Mouse (Mus musculus) liver, adult 2 months (tissue): ENCODE data around the gene Agmo. TPM values are rescaled to one million over a fixed set of nuclear protein-coding genes. Genes with fewer than 3 reads are reported as not detected.

Experiments
- DNase-seq: peaks from one replicate; pipeline ENCODE4 v3.0.0-alpha.2; 2011; ENCODE audit warnings: low read depth, low spot score; ENCODE audit errors: extremely low read depth
- H3K27ac ChIP-seq: fragments of 200-500 bp; replicated peaks from 2 replicates; pipeline ENCODE4 v1.5.1; 2012; ENCODE audit warnings: low read depth, mild to moderate bottlenecking, control low read depth, inconsistent platforms, low read length; ENCODE audit not compliant: insufficient read depth
- H3K27me3 ChIP-seq: fragments of 200-500 bp; 2 replicates; pipeline ENCODE4 v1.6.1; 2012; ENCODE audit warnings: mild to moderate bottlenecking, moderate library complexity, low read length, inconsistent platforms; ENCODE audit not compliant: control insufficient read depth, insufficient read depth
- H3K36me3 ChIP-seq: fragments of 200-500 bp; 2 replicates; pipeline ENCODE4 v1.6.1; 2012; ENCODE audit warnings: low read length, inconsistent platforms; ENCODE audit not compliant: control insufficient read depth, insufficient read depth
- H3K4me1 ChIP-seq: fragments of 200-500 bp; 2 replicates; pipeline ENCODE4 v1.6.1; 2011; ENCODE audit warnings: low read length; ENCODE audit not compliant: control insufficient read depth, insufficient read depth
- H3K4me3 ChIP-seq: fragments of 200-500 bp; 2 replicates; pipeline ENCODE4 v1.5.1; 2011; ENCODE audit warnings: low read depth, mild to moderate bottlenecking, control low read depth, low read length, moderate library complexity; ENCODE audit not compliant: insufficient read depth
- H3K79me2 ChIP-seq: fragments of 200-500 bp; 2 replicates; pipeline ENCODE4 v1.6.1; 2012; ENCODE audit warnings: inconsistent platforms, mild to moderate bottlenecking, low read length, moderate library complexity; ENCODE audit not compliant: control insufficient read depth, insufficient read depth
- H3K9ac ChIP-seq: fragments of 200-500 bp; 2 replicates; pipeline ENCODE4 v1.6.1; 2012; ENCODE audit warnings: low read depth, mild to moderate bottlenecking, control low read depth, inconsistent platforms, low read length
- CTCF ChIP-seq: fragments of 200-500 bp; IDR thresholded peaks from 2 replicates; pipeline ENCODE4 v1.5.1; 2011; ENCODE audit warnings: low read depth, low read length, control low read depth
- POLR2A ChIP-seq: fragments of 200-500 bp; IDR thresholded peaks from 2 replicates; pipeline ENCODE4 v1.6.1; 2011; ENCODE audit warnings: low read length, control low read depth; ENCODE audit not compliant: insufficient read depth; ENCODE audit errors: extremely low read depth
- WGBS: fragments of 180-500 bp; shearing (Covaris S2); methylation state at CpG from one replicate; pipeline ENCODE4 v1.1.7; 2018; 5-methylcytosine and 5-hydroxymethylcytosine counted together
- polyA plus RNA-seq: library from polyadenylated mRNA; depleted of rRNA; stranded (reverse); fragments of >200 nt; gene quantifications from 2 replicates; pipeline ENCODE4 v1.2.3, GENCODE M21; 2012
- total RNA-seq: library from RNA; depleted of rRNA; stranded (reverse); fragments of >200 nt; gene quantifications from 2 replicates; pipeline ENCODE4 v1.2.3, GENCODE M21; 2014

Gene Agmo
- total and polyA plus RNA-seq, 2 experiments = 35.3 to 121 TPM

DNA sequence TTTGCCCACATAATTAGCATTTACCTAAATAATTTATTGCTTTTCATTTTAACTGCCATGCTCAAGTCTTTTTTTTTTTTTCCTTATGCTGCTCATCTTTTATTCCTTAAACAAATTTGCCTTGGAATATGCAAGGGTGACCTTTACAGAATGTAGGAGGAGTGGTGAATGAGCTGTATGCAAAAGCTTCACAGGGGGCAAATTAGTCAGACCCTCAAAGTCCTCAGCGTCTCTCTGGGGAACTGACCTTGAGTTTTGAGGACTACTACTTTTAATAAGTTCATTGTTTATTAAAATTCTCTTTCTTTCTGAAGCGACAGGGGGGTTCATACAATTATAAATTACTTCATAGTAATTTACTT lies 33.2 kb downstream of the Agmo start:
- H3K27me3 ChIP-seq = no peaks in the 10 kb centered on the region
- H3K9ac ChIP-seq = no peak overlapping the region
- 88% methylated on average over 2 of the region's 2 CpGs for WGBS
- no peak overlapping the region for H3K27ac ChIP-seq
- H3K36me3 ChIP-seq = no peaks in the 10 kb centered on the region; the same call in 1 of the 2 replicates
- H3K4me3 ChIP-seq = no peak overlapping the region
- peaks cover 3% of the 10 kb centered on the region; the same call in 1 of the 2 replicates for H3K79me2 ChIP-seq
- 0 out of 2 replicates have a peak, but pooled peaks cover 2% of the 10 kb centered on the region for H3K4me1 ChIP-seq
- no peak for TF ChIP-seq CTCF
- no peak for DNase-seq

DNA sequence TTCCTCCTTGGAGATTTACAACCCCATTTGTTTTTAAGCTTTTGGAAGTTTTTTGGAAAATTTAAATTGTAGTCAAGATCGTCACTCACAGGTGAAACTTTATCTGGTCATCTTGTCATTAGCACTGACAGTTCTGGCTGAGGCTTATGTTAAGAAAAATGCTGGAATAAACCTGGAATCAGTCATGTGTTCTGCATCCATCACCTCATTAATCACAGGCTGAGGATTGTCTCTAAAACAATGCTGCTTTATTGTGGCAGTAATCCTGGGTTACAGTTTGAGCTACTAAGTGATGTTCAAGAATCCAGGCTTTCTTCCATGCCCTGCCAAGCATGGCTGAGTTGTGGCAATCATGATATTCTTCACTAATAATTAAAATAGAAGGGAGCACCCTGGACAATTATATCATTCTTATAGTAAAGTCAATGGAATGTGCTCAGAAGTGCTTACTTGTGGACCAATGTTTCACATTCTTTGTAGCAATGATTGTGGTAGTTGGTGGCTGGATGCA lies 65.6 kb downstream of the Agmo start:
- Histone ChIP-seq H3K27me3 (no peaks in the 10 kb centered on the region), H3K4me3 (no peak overlapping the region), H3K27ac (no peak overlapping the region), H3K36me3 (no peaks in the 10 kb centered on the region), H3K4me1 (peaks cover 4% of the 10 kb centered on the region; the same call in 1 of the 2 replicates), H3K79me2 (no peaks in the 10 kb centered on the region; the same call in 1 of the 2 replicates), H3K9ac (no peak overlapping the region)
- 83% methylated on average over 1 of the region's 1 CpGs for WGBS
- DNase-seq = no peak
- TF ChIP-seq POLR2A (no peak), CTCF (no peak)

DNA sequence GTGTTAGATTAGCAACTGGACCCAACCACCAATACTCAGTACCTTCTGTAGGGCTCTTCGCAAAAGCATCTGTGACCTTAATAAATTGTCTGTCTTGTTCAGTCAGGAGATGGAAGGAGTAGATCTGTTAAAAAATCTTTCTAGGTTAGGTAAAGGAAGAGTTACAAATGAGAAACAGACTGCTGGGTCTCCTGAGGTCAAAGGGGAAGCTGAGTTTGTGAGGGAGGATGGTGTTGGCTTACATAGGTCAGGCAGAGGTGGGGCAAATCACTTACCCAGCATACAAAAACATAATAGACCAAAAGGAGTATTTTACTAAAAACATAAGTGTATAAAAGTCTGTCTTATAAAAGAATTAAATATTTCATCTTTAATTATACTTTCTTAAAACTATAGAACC lies 69.3 kb downstream of the Agmo start:
- no peak for TF ChIP-seq POLR2A
- no peak for TF ChIP-seq CTCF
- Histone ChIP-seq H3K4me1 (no peaks in the 10 kb centered on the region; the same call in 1 of the 2 replicates), H3K79me2 (peaks cover 2% of the 10 kb centered on the region; the same call in 1 of the 2 replicates), H3K27me3 (no peaks in the 10 kb centered on the region), H3K9ac (no peak overlapping the region), H3K27ac (no peak overlapping the region), H3K36me3 (no peaks in the 10 kb centered on the region), H3K4me3 (no peak overlapping the region)
- DNase-seq = no peak
- 98% methylated on average over 1 of the region's 1 CpGs for WGBS

DNA sequence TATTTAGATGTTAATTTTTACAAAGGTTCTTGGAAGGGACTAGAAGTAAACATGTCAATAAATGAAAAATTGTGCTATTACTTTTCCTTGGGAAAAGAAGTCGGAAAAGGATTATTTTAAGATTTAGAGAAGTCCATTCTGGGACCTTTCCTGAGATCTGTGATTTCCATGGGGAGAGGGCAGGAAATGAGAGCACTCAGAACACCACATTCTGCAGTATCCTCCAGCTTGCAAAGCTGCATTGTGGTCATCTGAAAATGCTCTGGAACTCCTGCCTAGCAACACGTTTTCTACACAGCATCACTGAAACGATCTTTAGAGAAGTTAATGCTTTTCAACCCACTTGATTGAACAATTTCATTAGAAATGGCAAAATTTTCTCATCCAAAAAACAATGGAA lies 81.4 kb downstream of the Agmo start:
- no peak overlapping the region for H3K27ac ChIP-seq
- 65% methylated on average over 3 of the region's 3 CpGs for WGBS
- H3K79me2 ChIP-seq = peaks cover 8% of the 10 kb centered on the region; the same call in 1 of the 2 replicates
- H3K4me1 ChIP-seq = no peaks in the 10 kb centered on the region; the same call in 1 of the 2 replicates
- no peak for DNase-seq
- no peak overlapping the region for H3K4me3 ChIP-seq
- no peak overlapping the region for H3K9ac ChIP-seq
- H3K36me3 ChIP-seq = no peaks in the 10 kb centered on the region
- TF ChIP-seq POLR2A = no peak
- TF ChIP-seq CTCF = no peak
- H3K27me3 ChIP-seq = no peaks in the 10 kb centered on the region

DNA sequence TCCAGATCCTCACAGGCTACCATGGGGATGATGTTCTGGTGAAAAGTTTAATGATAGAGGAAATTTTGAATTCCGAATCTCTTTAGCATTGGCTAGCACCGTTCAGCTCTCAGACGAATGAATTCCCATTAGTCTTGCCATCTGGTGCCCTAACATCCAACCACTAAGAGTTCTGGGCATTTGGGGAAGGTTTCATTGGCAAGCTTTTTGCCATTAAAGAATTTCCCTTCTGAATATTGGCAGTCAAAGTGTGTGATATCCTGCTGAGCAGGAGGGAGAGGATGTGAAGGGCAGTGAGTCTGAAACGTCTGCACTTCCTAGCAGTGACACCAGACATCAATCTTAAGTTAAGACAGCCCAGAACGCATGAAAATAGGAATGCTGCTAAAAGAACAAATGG lies 93.5 kb downstream of the Agmo start:
- Histone ChIP-seq H3K79me2 (peaks cover 3% of the 10 kb centered on the region; the same call in 1 of the 2 replicates), H3K27me3 (no peaks in the 10 kb centered on the region), H3K27ac (no peak overlapping the region), H3K4me3 (no peak overlapping the region), H3K36me3 (no peaks in the 10 kb centered on the region), H3K9ac (no peak overlapping the region), H3K4me1 (no peaks in the 10 kb centered on the region)
- TF ChIP-seq CTCF (no peak), POLR2A (no peak)
- no peak for DNase-seq
- WGBS = 90% methylated on average over 5 of the region's 5 CpGs

DNA sequence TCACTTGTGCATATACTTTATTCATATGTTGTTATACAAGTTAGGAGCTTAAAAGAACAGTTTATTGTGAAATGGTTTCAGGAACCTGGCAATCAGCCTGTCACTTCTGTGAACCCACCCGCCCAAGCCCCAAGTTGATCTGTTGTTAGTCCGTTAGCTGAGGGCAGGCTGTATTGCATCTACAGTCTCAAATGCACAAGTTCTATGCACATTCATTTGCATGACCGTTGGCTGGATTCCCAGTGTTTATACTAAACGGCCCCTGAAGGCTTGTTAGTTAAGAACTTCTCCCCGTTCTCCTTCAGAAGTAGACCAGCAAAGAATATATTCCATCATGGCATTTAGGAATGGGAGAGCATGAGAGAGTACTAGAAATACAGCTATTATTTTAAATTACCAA lies 102.8 kb downstream of the Agmo start:
- DNase-seq = no peak

More for the DNA sequence above, 102.8 kb downstream of the Agmo start:
- Histone ChIP-seq H3K79me2 (peaks cover under 1% of the 10 kb centered on the region; the same call in 1 of the 2 replicates), H3K4me3 (no peak overlapping the region), H3K36me3 (no peaks in the 10 kb centered on the region), H3K4me1 (no peaks in the 10 kb centered on the region), H3K9ac (no peak overlapping the region), H3K27me3 (no peaks in the 10 kb centered on the region), H3K27ac (no peak overlapping the region)
- TF ChIP-seq CTCF (no peak), POLR2A (no peak)
- WGBS = 50% methylated on average over 5 of the region's 5 CpGs
